Mouse (Mus musculus) monocyte, adult 5-6 weeks (primary cell): ENCODE measurements around the gene Olfr25. TPM values are rescaled to one million over a fixed set of nuclear protein-coding genes. Genes with fewer than 3 reads are reported as not detected.

ENCODE experiments used
- ATAC-seq: fragments of 153-309, 156-312 bp; replicated peaks from 2 replicates; pipeline ENCODE4 v1.8.0; 2017; ENCODE audit warnings: mild to moderate bottlenecking; ENCODE audit not compliant: low TSS enrichment, insufficient number of reproducible peaks, severe bottlenecking, poor library complexity, low FRiP score
- total RNA-seq: library from RNA; stranded (forward); fragments of 200-1000, 200-491, 200-594 nt; gene quantifications from 3 replicates; pipeline ENCODE4 v1.2.3, GENCODE M21; 2017

Olfr25 gene
- total RNA-seq = 0.32 TPM in 1 of 3 replicates, not detected in the others

DNA sequence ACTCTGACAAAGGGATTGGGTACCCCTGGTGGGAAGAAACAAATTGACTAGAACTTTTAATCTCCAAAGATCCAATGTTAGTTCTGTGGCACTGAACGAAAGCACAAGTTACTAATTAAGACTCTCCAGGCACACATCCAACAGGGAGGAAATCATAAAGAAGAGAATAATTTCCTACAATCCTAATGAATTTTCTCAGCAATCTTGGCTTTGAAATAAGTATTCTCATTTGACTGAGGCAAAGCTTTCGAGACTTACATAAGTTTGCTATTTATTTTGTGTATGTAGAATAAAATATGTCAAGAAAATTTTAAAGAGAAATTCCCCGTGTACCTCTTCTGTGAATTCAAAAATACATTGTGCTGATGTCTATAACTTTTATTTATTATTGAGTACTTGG is at the start of gene Olfr25:
Gene Olfr25, plus strand, starts transcription at position 301 of the 400 bp plus-strand sequence.
- ATAC-seq = no peak

DNA sequence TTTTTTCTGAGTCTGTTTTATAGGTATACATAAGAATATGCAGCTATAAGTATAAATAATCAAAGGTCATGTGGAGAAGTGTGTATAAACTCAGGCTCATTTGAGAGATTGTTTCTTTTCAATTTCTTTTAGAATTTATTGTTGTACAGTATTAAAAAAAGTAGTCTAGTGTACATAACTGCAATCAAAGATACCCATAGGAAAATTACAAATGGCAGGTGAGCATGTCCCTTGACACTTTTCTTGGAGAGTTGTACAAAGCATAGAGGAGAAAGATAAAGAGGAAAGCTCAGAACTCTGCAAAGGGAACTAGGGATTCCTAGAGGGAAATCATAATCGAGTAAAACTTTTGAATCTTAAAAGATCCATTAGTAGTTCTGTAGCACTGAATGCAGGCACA is 38.1 kb upstream of the Olfr25 start, which contains the start of gene Olfr896-ps1:
Gene Olfr896-ps1, plus strand, starts transcription at position 301 of the 400 bp plus-strand sequence.
- ATAC-seq = no peak

DNA sequence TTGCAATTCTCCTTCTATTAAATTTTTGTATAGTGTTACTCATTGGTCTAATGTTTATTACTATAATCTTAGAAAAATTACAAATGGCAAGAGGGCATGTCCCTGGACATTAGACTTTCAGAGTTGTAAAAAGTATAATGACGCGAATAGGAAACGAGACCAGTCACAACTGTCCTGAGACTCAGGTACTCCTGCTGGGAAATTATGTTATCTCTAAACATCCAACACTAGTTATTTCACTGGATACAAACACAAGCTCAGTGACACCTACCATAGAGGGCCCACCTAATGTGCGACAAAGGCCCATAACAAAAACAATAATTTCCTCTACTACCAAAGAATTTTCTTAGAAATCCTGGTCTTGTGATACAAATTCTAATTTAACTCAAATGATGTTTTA is 19.3 kb downstream of the Olfr25 start, which contains the start of gene Olfr898:
Gene Olfr898, plus strand, starts transcription at position 301 of the 400 bp plus-strand sequence.
- ATAC-seq = no peak

GRCm38 (mm10) chr9:38366596-38366995 is 37.7 kb downstream of the Olfr25 start, which contains the start of gene Olfr250:
Gene Olfr250 (plus strand): TSS chr9:38366896.
- ATAC-seq = no peak

GRCm38 (mm10) chr9:38376786-38377185 is 47.9 kb downstream of the Olfr25 start, which contains the start of gene Olfr251:
Gene Olfr251 (plus strand): TSS chr9:38377086.
- ATAC-seq = no peak

Other genes starting within 250 kb of the Olfr25 start
- gene Olfr887, start 245.0 kb upstream of the Olfr25 start, total RNA-seq = not detected in 3 replicates
- not detected in 3 replicates for gene Olfr888, start 220.9 kb upstream of the Olfr25 start, total RNA-seq
- gene Olfr889, start 213.9 kb upstream of the Olfr25 start, total RNA-seq = not detected in 3 replicates
- not detected in 3 replicates for gene Olfr890, start 186.5 kb upstream of the Olfr25 start, total RNA-seq
- gene Olfr891, start 148.2 kb upstream of the Olfr25 start, total RNA-seq = not detected in 3 replicates
- not detected in 3 replicates for gene Olfr893, start 120.7 kb upstream of the Olfr25 start, total RNA-seq
- not detected in 3 replicates for gene Olfr894, start 111.0 kb upstream of the Olfr25 start, total RNA-seq
- not detected in 3 replicates for gene Olfr143, start 76.3 kb upstream of the Olfr25 start, total RNA-seq
- not detected in 3 replicates for gene Olfr895, start 61.2 kb upstream of the Olfr25 start, total RNA-seq
- gene Olfr896-ps1, start 38.0 kb upstream of the Olfr25 start, total RNA-seq = not detected in 3 replicates
- gene Olfr898, start 19.4 kb downstream of the Olfr25 start, total RNA-seq = not detected in 3 replicates
- not detected in 3 replicates for gene Olfr250, start 37.8 kb downstream of the Olfr25 start, total RNA-seq
- gene Olfr251, start 48.0 kb downstream of the Olfr25 start, total RNA-seq = not detected in 3 replicates
- gene Olfr147, start 72.6 kb downstream of the Olfr25 start, total RNA-seq = not detected in 3 replicates
- not detected in 3 replicates for gene Olfr901, start 100.4 kb downstream of the Olfr25 start, total RNA-seq
- gene Olfr902, start 118.6 kb downstream of the Olfr25 start, total RNA-seq = not detected in 3 replicates
- gene Olfr904, start 134.1 kb downstream of the Olfr25 start, total RNA-seq = not detected in 3 replicates
- gene Olfr905, start 142.0 kb downstream of the Olfr25 start, total RNA-seq = not detected in 3 replicates
- not detected in 3 replicates for gene Olfr906, start 158.0 kb downstream of the Olfr25 start, total RNA-seq
- not detected in 3 replicates for gene Olfr907, start 166.7 kb downstream of the Olfr25 start, total RNA-seq
- gene Olfr911-ps1, start 192.5 kb downstream of the Olfr25 start, total RNA-seq = not detected in 3 replicates
- gene Olfr910, start 208.8 kb downstream of the Olfr25 start, total RNA-seq = not detected in 3 replicates